Mouse (Mus musculus): Measurements from ENCODE around the gene Aoc1.

GRCm38 (mm10) chr6:48929595-48929994 is 56.9 kb downstream of the Aoc1 start, which contains the start of gene 1600015I10Rik:
- no peak for TF ChIP-seq CTCF (IDR thresholded peaks at IDR 0.05; ENCODE audit: control insufficient read depth, insufficient read depth, insufficient replicate concordance, low read depth, low read length)
- TF ChIP-seq POLR2A (IDR thresholded peaks at IDR 0.05; ENCODE audit: control insufficient read depth, low read depth, low read length): no peak

Data from testis, adult 2 months (tissue).